Mouse (Mus musculus) lung, postnatal 14 days (tissue): ENCODE measurements around the gene Gm33543.
A peak's percentile ranks its signal among the peaks of the same experiment; 100 is the strongest.

ENCODE experiments used
- DNase-seq: peaks from one replicate; pipeline ENCODE4 v3.0.0; 2021

Gene Gm33543

DNA sequence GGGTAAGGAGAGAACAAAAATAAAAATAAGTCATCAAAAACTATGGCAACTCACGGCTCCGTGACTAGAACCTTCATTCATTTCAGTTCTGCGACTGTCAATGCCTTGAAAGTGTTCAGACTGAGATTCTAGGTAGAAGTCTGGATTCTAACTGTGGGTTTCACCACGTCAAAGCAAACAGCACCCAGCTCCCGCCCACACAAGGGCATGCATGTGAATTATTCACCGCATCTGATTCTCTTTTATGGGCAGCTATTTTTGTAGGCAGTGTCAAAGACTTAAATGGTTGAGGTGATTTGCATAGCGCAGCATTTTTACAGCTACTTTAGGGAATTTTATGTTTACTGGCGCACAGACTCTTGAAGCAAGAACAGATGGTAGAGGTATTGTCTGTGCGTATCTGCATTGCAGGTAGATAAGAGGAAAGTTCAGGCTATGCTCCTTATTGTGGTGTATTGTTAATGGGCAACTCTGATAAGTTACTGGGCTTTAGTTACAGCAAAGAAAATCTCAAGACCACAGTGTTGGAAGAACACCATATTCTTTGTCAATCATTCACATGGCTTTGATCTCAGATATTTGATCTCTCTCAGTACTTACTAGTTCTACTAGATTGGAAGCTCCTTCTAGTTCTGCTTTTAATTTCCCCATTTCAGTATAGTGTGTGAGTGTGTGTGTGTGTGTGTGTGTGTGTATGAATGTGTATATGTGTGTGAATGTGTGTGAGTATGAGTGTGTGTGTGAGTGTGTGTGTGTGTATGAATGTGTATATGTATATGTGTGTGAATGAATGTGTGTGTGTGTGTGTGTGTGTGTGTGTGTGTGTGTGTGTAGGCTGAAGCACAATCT is at the start of gene Gm33543:
Gm33543 (minus strand) TSS at position 142 of the 849 bp plus-strand sequence.
- no peak for DNase-seq

DNA sequence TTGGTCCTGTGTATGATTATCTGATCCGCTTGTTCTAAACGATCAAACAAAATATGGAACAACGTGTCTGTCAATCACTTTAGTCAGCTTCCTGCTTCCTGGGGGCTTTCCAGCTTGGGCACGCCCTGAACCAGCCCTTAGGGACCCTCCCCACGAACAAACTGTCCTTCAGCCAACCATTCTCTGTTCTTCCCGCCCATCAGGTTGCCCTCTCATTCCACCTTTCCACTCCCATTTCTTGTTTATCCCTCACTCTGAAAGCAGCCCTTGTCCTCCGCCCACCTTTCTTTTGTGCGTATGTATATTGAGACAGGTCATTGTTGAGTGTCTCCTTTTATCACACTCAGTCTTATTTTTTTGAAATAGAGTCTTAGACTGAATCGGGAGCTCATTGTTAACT is 49.4 kb upstream of the Gm33543 start:
- DNase-seq, result no peak

- DNase-seq, result no peak
These were observed 48.7 kb upstream of the Gm33543 start for GRCm38 (mm10) chr10:95891214-95891960.

GRCm38 (mm10) chr10:95883761-95884517 is 41.2 kb upstream of the Gm33543 start:
- DNase-seq, result no peak

- no peak for DNase-seq
These were observed 39.3 kb upstream of the Gm33543 start for GRCm38 (mm10) chr10:95882036-95882435.

DNA sequence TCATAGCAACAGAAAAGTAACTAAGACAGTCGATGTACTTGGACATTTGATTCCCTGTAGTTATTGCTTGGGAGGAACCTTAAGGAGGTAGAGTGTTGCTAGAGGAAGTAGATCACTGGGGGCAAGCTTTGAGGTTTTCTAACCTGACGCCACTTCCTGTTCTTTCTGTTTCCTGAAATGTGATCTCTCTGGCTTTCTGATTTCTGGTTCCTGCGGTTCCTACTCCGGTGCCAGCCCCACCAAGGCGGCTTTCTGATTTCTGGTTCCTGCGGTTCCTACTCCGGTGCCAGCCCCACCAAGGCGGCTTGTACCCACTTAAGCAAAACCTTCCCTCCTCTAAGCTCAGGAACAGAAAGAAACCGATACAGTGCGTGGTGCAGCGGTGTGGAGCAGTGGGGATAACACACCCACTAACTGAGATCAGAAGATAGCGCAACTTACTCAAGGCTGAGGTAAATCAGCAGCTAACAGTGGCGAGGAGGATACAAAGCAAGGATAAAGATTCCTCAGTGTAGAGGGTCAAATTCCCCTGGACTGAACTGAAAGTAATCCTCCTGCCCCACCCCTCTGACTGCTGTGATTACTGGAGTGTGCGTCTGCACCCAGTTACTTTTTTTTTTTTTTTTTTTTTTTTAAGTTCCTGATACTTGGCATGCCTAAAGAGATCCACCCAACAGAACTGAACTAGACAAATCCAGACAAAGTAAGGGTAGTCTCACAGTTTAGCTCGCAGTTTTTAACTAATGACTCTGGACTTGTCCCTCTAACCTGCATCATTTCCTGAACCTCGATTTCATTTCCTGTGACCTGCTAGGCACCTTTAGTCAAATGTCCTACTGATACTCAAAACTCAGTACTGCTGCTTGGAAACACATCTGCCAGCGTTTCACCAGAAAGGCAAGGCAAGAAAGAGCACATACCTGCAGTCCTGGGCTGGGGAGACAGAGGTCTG is 37.5 kb upstream of the Gm33543 start:
- DNase-seq, result no peak

GRCm38 (mm10) chr10:95870782-95871181 is 28.1 kb upstream of the Gm33543 start:
- DNase-seq, result no peak

- no peak for DNase-seq
These were observed 25.6 kb upstream of the Gm33543 start for GRCm38 (mm10) chr10:95868348-95868747.

DNA sequence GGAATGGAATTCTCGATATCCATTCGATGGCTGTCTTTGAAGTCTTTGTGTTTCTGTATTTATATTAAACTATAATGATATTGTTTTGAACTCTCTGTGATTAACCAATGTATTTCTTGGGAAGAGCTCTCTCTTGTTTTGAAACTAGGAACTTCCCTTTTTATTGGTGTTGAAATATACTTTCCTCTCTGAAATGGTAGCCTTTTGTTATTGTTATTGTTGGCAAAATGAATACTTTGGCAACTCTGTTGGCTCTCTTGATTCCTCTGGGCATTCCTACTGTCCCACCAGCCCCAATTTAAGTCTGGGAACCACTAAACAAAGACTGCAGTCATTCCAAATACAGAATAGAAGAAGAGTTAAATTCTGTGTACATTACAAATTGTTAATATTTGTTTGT is 24.9 kb upstream of the Gm33543 start:
- DNase-seq, result no peak

DNA sequence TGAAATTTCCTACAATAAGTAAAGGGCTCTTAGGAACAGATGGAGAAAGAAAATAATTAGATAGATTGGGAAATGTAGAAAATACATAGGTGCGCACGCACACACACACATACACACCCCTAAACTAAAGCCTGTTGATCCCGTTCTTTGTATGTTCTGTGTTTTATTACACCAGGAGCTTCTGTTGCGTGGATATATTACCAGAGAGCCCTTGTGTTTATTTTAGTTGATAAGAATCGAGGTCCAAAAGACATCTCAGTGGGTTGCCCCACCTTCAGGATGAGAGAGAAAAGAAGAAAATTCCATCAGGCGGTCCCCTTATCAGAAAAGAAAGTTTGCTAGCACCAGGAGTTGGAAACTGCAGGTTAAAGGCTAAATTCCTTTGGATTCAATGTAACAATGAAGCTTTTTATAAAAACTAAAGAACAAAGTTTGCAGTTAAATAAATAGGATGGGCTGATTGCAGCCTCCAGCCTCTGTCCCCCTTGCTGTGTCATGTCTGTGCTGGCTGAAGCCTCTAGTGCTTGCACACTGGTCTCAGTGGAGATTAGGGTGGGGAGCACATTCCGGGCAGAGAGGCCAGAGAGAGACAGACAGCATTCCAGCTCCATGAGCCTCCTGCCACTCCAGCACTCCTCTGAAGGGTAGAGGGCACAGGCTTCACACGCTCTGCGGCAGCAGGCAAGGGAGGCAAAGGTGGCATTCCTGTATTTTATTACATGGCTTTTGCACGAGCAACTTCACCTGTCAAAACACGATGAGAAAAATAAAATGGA is 21.8 kb upstream of the Gm33543 start:
- DNase-seq, result peak; percentile 19

GRCm38 (mm10) chr10:95862664-95863063 is 19.9 kb upstream of the Gm33543 start:
- DNase-seq, result no peak

DNA sequence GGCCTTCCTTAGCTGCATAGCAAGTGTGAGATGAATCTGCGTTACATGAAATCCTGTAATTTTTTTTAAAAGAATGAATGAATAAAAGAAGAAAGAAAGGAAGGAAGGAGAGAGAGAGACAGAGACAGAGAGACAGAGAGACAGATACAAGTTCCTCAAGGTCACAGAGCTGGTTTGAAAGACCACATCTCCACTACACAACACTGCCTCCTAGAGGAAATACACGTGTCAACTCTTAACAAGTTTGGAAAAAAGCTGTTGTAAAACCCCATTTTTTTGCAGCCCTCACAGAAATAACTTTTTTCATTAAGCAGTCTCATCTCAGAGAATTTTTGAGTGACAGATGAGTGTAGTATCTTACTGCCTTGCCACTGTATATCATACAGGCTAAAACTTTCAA is 15.4 kb upstream of the Gm33543 start:
- peak; percentile 32 for DNase-seq

DNA sequence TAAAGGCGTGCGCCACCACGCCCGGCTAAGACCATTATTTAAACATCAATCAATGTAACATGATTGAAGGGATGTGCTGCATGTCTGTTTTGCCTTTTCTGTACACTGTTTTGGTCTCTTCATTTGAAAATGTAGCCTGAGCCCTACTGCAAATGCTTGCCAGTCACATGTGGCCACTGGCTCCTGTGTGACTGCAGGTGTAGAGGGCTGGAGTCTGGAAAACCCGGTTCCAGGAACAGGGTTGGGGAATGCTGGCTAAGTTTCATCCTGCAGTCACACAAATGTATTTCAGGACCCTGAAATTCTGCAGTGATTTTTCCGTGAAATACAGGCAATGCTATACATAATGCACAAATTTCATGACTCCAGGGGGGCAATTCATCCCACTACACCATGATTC is 12.7 kb upstream of the Gm33543 start:
- no peak for DNase-seq

GRCm38 (mm10) chr10:95850504-95850903 is 7.8 kb upstream of the Gm33543 start:
- no peak for DNase-seq

GRCm38 (mm10) chr10:95846739-95847138 is 4.0 kb upstream of the Gm33543 start:
- DNase-seq, result no peak

DNA sequence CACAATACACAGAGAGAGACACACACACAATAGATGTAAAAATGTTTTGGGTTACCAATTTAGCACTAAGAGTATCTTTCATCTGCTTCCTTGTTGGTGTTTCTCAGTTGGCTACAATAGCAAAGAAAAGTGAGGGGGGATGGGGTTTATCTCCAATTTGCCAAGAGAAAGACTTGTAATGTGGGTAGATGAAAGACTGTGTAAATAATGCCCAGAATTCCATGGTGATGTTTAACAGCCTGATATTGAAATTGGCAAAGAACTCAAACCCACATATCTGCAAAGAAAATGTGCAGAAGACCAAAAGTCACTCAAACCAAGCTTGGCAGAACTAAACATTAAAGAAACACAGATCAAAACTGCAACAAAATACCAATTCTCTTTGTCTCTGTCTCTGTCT is 3.6 kb upstream of the Gm33543 start:
- DNase-seq, result no peak

DNA sequence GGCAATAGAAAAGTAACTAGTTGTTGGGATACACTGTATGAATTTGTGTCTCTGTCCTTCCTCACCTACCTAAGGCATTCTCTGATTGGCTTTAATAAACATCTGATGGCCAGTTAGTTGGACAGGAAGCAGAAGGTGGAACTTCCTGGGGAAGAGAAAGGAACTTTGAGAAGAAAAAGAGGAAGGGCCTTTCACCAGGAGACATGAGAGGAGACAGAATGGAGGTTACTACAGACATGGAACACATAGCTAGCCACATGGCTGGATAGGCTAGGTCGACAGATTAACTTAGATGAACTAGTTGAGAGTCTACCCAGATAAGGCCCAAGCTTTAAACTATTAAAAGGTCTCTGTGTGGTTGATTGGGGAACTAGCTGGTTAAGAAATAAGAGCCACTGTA is 1.1 kb upstream of the Gm33543 start:
- DNase-seq, result no peak

DNA sequence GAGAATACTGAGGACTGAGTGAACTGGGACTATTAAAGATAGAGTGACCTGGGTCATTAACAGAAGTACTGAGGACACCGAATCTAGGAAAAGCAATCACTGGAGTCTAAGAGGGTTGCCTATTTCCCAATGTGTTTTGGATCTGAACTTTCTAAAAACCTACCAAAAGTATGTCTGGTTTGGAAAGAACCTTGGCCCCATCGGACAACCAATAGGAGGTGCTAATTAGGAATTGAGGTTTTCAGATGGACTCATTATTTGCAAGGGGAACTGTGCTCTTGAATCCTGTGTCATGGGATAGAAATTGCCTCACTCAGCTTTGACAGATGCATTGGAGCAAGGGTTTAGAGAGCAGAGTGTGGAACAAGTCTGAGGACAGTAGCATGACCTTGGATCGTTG is 1.5 kb downstream of the Gm33543 start:
- no peak for DNase-seq

DNA sequence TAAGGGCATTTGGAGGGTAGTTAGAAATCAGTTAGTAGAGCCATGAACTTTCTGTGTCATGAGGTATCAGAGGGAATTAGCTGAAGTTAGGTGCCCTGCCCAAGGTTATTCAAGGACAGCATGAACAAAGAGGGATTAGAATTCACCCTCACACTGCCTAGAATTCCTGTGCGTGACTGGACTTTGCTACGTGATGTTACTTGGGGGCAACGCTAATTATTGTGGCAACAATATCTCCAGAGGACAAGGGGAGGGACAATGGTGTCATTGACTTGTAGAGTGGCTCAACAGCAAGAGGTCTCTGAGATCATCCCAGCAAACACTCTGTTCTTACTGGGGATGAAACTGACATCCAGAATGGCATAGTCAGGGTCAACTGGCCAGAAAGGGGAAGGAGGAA is 2.9 kb downstream of the Gm33543 start:
- no peak for DNase-seq

DNA sequence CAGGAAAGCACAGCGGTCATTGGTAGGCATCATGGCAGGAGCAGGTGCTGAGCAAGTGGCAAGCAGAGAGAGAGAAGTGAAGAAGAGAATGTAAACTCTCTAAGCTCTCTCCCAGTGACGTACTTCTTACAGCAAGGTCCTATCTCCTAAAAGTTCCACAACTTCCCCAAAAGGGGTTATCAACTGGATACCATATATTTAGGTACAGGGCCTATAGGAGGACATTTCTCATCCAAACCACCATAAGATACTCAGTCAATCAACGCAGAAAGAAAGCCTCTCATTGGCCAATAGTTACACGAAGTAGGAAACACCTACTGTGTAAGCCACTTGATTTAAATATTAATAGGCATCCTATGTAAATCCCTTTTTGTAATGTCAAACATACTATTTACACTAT is 3.7 kb downstream of the Gm33543 start:
- DNase-seq, result no peak

DNA sequence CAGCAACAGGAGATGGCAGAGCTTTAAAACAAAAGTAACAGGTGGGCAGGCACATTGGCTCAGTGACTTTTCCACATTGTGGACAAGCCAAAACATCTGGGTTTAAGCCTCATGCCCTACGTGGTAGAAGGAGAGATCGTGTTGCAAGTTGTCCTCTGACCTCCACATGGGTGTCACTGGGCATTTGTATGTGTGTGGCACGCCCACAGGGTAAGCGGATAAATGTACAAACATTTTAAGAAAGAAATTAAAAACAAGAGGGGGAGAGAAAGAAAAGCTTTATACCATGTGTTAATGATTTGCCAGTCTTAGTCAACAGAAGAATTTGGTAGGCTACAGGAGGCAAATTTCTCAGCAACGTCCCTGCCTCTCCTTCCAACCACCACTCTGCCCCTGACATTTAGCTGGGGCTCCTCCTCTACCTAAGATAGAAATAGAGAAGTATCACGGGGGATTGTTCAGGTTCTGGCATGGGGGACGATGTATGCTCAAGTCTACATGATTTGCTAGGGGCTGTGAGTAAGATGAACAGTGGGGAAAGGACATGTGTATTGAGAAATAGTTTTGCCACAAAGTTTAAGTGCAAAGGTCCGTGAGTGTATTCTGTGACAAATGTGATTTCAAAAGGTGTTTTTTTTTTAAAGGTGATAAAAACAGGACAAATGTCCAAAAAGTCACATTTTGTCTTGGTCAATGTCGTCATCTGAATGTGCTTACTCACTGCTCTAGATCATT is 6.0 kb downstream of the Gm33543 start:
- DNase-seq, result no peak
